Mouse (Mus musculus) cerebellum, postnatal 25 days (tissue): ENCODE measurements around the gene Lasp1.
"Not testable (repeated sequence)": the region's sequence is repeated elsewhere in the genome, so short reads cannot be mapped to it uniquely, and the experiment has no call there.

Source experiments
- DNase-seq, 2 experiments: peaks; one replicate each; pipeline ENCODE4 v3.0.0; 2021; ENCODE audit warnings: mixed read lengths in 2 of 2

The Lasp1 gene

GRCm38 (mm10) chr11:97798782-97799145 lies at the start of gene Lasp1:
TSS of gene Lasp1 (plus strand) at chr11:97799000.
- peak; percentile 93 to 97 for DNase-seq

- DNase-seq: no peak
These were observed 45.5 kb upstream of the Lasp1 start for GRCm38 (mm10) chr11:97753277-97753676.

- DNase-seq: no peak
These were observed 40.7 kb upstream of the Lasp1 start for GRCm38 (mm10) chr11:97758125-97758524.

GRCm38 (mm10) chr11:97758942-97759341 lies 39.9 kb upstream of the Lasp1 start:
- no peak for DNase-seq

- DNase-seq: no peak
These were observed 37.2 kb upstream of the Lasp1 start for GRCm38 (mm10) chr11:97761638-97762037.

- DNase-seq: peak; percentile 96 to 97
These were observed 32.5 kb upstream of the Lasp1 start, which contains the start of gene Cwc25 for GRCm38 (mm10) chr11:97766154-97766881. TSS of gene Cwc25 (minus strand) at chr11:97766556.

- peak in 1 of 2 experiments; percentile 25 for DNase-seq
These were observed 29.1 kb upstream of the Lasp1 start for GRCm38 (mm10) chr11:97769704-97770103.

- no peak for DNase-seq
These were observed 27.4 kb upstream of the Lasp1 start for GRCm38 (mm10) chr11:97771410-97771809.

GRCm38 (mm10) chr11:97775186-97775585 lies 23.6 kb upstream of the Lasp1 start:
- DNase-seq: no peak

GRCm38 (mm10) chr11:97775808-97776496 lies 22.8 kb upstream of the Lasp1 start, which contains the start of gene 1700001P01Rik:
TSS of gene 1700001P01Rik (minus strand) at chr11:97775918.
- DNase-seq: no peak

- DNase-seq: no peak
These were observed 22.2 kb upstream of the Lasp1 start for GRCm38 (mm10) chr11:97776497-97777128.

- peak in 1 of 2 experiments; percentile 25 for DNase-seq
These were observed 21.7 kb upstream of the Lasp1 start for GRCm38 (mm10) chr11:97777129-97777529.

GRCm38 (mm10) chr11:97778918-97779317 lies 19.9 kb upstream of the Lasp1 start:
- no peak for DNase-seq

- no peak for DNase-seq
These were observed 18.7 kb upstream of the Lasp1 start for GRCm38 (mm10) chr11:97779968-97780701.

- no peak for DNase-seq
These were observed 17.3 kb upstream of the Lasp1 start for GRCm38 (mm10) chr11:97781478-97781831.

GRCm38 (mm10) chr11:97781832-97782563 lies 16.8 kb upstream of the Lasp1 start, which contains the start of gene Rpl23:
TSS of gene Rpl23 (minus strand) at chr11:97782437.
- peak; percentile 100 for DNase-seq

GRCm38 (mm10) chr11:97782564-97782895 lies 16.3 kb upstream of the Lasp1 start:
- DNase-seq: no peak

- DNase-seq: no peak
These were observed 10.8 kb upstream of the Lasp1 start for GRCm38 (mm10) chr11:97787961-97788360.

GRCm38 (mm10) chr11:97789727-97790126 lies 9.1 kb upstream of the Lasp1 start:
- no peak for DNase-seq

GRCm38 (mm10) chr11:97790778-97791438 lies 7.9 kb upstream of the Lasp1 start:
- not testable (repeated sequence) for DNase-seq

- peak in 1 of 2 experiments; percentile 56 for DNase-seq
These were observed 5.6 kb upstream of the Lasp1 start for GRCm38 (mm10) chr11:97793165-97793564.

- peak; percentile 84 to 87 for DNase-seq
These were observed 1.9 kb upstream of the Lasp1 start for GRCm38 (mm10) chr11:97796910-97797309.
